Mouse (Mus musculus): ENCODE results near the gene Cog7. TPM values are rescaled to one million over a fixed set of nuclear protein-coding genes. Genes with fewer than 3 reads are reported as not detected.

The Cog7 gene
- polyA plus RNA-seq, 1 experiment from 2014 or later = 21.6 TPM

GRCm38 (mm10) chr7:121941640-121942039 is 39.9 kb downstream of the Cog7 start:
- H3K4me2 ChIP-seq (replicated peaks; ENCODE audit: low read depth, low read length) = no peak overlapping the region
- ATAC-seq (ENCODE audit: low FRiP score) (no peak), DNase-seq (ENCODE audit: low spot score) (no peak)
- no peak overlapping the region for H3K27ac ChIP-seq (ENCODE audit: low read depth, low read length)
- H3K27me3 ChIP-seq (ENCODE audit: control insufficient read depth, insufficient read depth, low read length) = no peaks in the 10 kb centered on the region
- no peak overlapping the region for H3K4me3 ChIP-seq (ENCODE audit: low read depth, low read length)
- H3K4me1 ChIP-seq (replicated peaks; ENCODE audit: control insufficient read depth, insufficient read depth, low read length) = no peaks in the 10 kb centered on the region
- peaks cover 4% of the 10 kb centered on the region; the same call in 1 of the 2 replicates for H3K36me3 ChIP-seq (ENCODE audit: control insufficient read depth, insufficient read depth, low read length)
- H3K9me3 ChIP-seq (ENCODE audit: control insufficient read depth, low read length) = no peaks in the 10 kb centered on the region
- 92% methylated on average over 3 of the region's 3 CpGs for WGBS
- no peak overlapping the region for H3K9ac ChIP-seq (ENCODE audit: low read depth, low read length)

GRCm38 (mm10) chr7:121941016-121941415 is 40.5 kb downstream of the Cog7 start:
- no peaks in the 10 kb centered on the region for H3K9me3 ChIP-seq (ENCODE audit: control insufficient read depth, low read length)
- no peak for ATAC-seq (ENCODE audit: low FRiP score)
- peaks cover 4% of the 10 kb centered on the region; the same call in 1 of the 2 replicates for H3K36me3 ChIP-seq (ENCODE audit: control insufficient read depth, insufficient read depth, low read length)
- H3K4me2 ChIP-seq (replicated peaks; ENCODE audit: low read depth, low read length) = no peak overlapping the region
- no peaks in the 10 kb centered on the region for H3K4me1 ChIP-seq (replicated peaks; ENCODE audit: control insufficient read depth, insufficient read depth, low read length)
- no peak overlapping the region for H3K4me3 ChIP-seq (ENCODE audit: low read depth, low read length)
- H3K27me3 ChIP-seq (ENCODE audit: control insufficient read depth, insufficient read depth, low read length) = no peaks in the 10 kb centered on the region
- no peak overlapping the region for H3K9ac ChIP-seq (ENCODE audit: low read depth, low read length)
- no peak for DNase-seq (ENCODE audit: low spot score)
- H3K27ac ChIP-seq (ENCODE audit: low read depth, low read length) = no peak overlapping the region
- 86% methylated on average over 3 of the region's 3 CpGs for WGBS

- H3K9ac ChIP-seq (ENCODE audit: low read depth, low read length) = no peak overlapping the region
- peak; percentile 47 for DNase-seq (ENCODE audit: low spot score)
- H3K27me3 ChIP-seq (ENCODE audit: control insufficient read depth, insufficient read depth, low read length) = no peaks in the 10 kb centered on the region
- no peaks in the 10 kb centered on the region for H3K9me3 ChIP-seq (ENCODE audit: control insufficient read depth, low read length)
- peak overlapping the region; percentile 42; the same call in 1 of the 2 replicates for H3K27ac ChIP-seq (ENCODE audit: low read depth, low read length)
- WGBS = 44% methylated on average over 4 of the region's 4 CpGs
- no peak overlapping the region for H3K4me2 ChIP-seq (replicated peaks; ENCODE audit: low read depth, low read length)
- peak; percentile 81; the same call in 1 of the 2 replicates for ATAC-seq (ENCODE audit: low FRiP score)
- H3K4me1 ChIP-seq (replicated peaks; ENCODE audit: control insufficient read depth, insufficient read depth, low read length) = no peaks in the 10 kb centered on the region
- H3K36me3 ChIP-seq (ENCODE audit: control insufficient read depth, insufficient read depth, low read length) = peaks cover 4% of the 10 kb centered on the region; the same call in 1 of the 2 replicates
- H3K4me3 ChIP-seq (ENCODE audit: low read depth, low read length) = no peak overlapping the region
Observed at GRCm38 (mm10) chr7:121939729-121940128, 41.8 kb downstream of the Cog7 start.

GRCm38 (mm10) chr7:121939244-121939643 is 42.3 kb downstream of the Cog7 start:
- H3K27ac ChIP-seq (ENCODE audit: low read depth, low read length) = no peak overlapping the region
- no peak overlapping the region for H3K4me3 ChIP-seq (ENCODE audit: low read depth, low read length)
- no peaks in the 10 kb centered on the region for H3K9me3 ChIP-seq (ENCODE audit: control insufficient read depth, low read length)
- H3K9ac ChIP-seq (ENCODE audit: low read depth, low read length) = no peak overlapping the region
- 61% methylated on average over 6 of the region's 6 CpGs for WGBS
- ATAC-seq (ENCODE audit: low FRiP score) = no peak
- no peak overlapping the region for H3K4me2 ChIP-seq (replicated peaks; ENCODE audit: low read depth, low read length)
- H3K36me3 ChIP-seq (ENCODE audit: control insufficient read depth, insufficient read depth, low read length) = peaks cover 4% of the 10 kb centered on the region; the same call in 1 of the 2 replicates
- DNase-seq (ENCODE audit: low spot score) = no peak
- H3K27me3 ChIP-seq (ENCODE audit: control insufficient read depth, insufficient read depth, low read length) = no peaks in the 10 kb centered on the region
- H3K4me1 ChIP-seq (replicated peaks; ENCODE audit: control insufficient read depth, insufficient read depth, low read length) = no peaks in the 10 kb centered on the region

GRCm38 (mm10) chr7:121938124-121938891 is 43.2 kb downstream of the Cog7 start:
- H3K4me3 ChIP-seq (ENCODE audit: low read depth, low read length) = no peak overlapping the region
- H3K9ac ChIP-seq (ENCODE audit: low read depth, low read length) = no peak overlapping the region
- no peak for ATAC-seq (ENCODE audit: low FRiP score)
- WGBS = 76% methylated on average over 8 of the region's 8 CpGs
- H3K4me2 ChIP-seq (replicated peaks; ENCODE audit: low read depth, low read length) = no peak overlapping the region
- no peak for DNase-seq (ENCODE audit: low spot score)
- peaks cover 4% of the 10 kb centered on the region; the same call in 1 of the 2 replicates for H3K36me3 ChIP-seq (ENCODE audit: control insufficient read depth, insufficient read depth, low read length)
- H3K9me3 ChIP-seq (ENCODE audit: control insufficient read depth, low read length) = no peaks in the 10 kb centered on the region
- no peaks in the 10 kb centered on the region for H3K27me3 ChIP-seq (ENCODE audit: control insufficient read depth, insufficient read depth, low read length)
- H3K27ac ChIP-seq (ENCODE audit: low read depth, low read length) = no peak overlapping the region
- H3K4me1 ChIP-seq (replicated peaks; ENCODE audit: control insufficient read depth, insufficient read depth, low read length) = no peaks in the 10 kb centered on the region

GRCm38 (mm10) chr7:121936861-121937630 is 44.5 kb downstream of the Cog7 start:
- Histone ChIP-seq H3K27me3 (ENCODE audit: control insufficient read depth, insufficient read depth, low read length) (no peaks in the 10 kb centered on the region), H3K4me2 (replicated peaks; ENCODE audit: low read depth, low read length) (no peak overlapping the region), H3K4me3 (ENCODE audit: low read depth, low read length) (no peak overlapping the region), H3K36me3 (ENCODE audit: control insufficient read depth, insufficient read depth, low read length) (no peaks in the 10 kb centered on the region), H3K9me3 (ENCODE audit: control insufficient read depth, low read length) (no peaks in the 10 kb centered on the region), H3K27ac (ENCODE audit: low read depth, low read length) (no peak overlapping the region), H3K9ac (ENCODE audit: low read depth, low read length) (no peak overlapping the region), H3K4me1 (replicated peaks; ENCODE audit: control insufficient read depth, insufficient read depth, low read length) (no peaks in the 10 kb centered on the region)
- WGBS = 75% methylated on average over 14 of the region's 14 CpGs
- DNase-seq (ENCODE audit: low spot score) (no peak), ATAC-seq (ENCODE audit: low FRiP score) (no peak)

- no peak overlapping the region for H3K4me3 ChIP-seq (ENCODE audit: low read depth, low read length)
- no peaks in the 10 kb centered on the region for H3K36me3 ChIP-seq (ENCODE audit: control insufficient read depth, insufficient read depth, low read length)
- 80% methylated on average over 12 of the region's 12 CpGs for WGBS
- no peaks in the 10 kb centered on the region for H3K4me1 ChIP-seq (replicated peaks; ENCODE audit: control insufficient read depth, insufficient read depth, low read length)
- DNase-seq (ENCODE audit: low spot score) (no peak), ATAC-seq (ENCODE audit: low FRiP score) (no peak)
- H3K9me3 ChIP-seq (ENCODE audit: control insufficient read depth, low read length) = no peaks in the 10 kb centered on the region
- H3K9ac ChIP-seq (ENCODE audit: low read depth, low read length) = no peak overlapping the region
- no peak overlapping the region for H3K4me2 ChIP-seq (replicated peaks; ENCODE audit: low read depth, low read length)
- H3K27me3 ChIP-seq (ENCODE audit: control insufficient read depth, insufficient read depth, low read length) = no peaks in the 10 kb centered on the region
- H3K27ac ChIP-seq (ENCODE audit: low read depth, low read length) = no peak overlapping the region
Observed at GRCm38 (mm10) chr7:121935906-121936794, 45.4 kb downstream of the Cog7 start.

GRCm38 (mm10) chr7:121934346-121934745 is 47.2 kb downstream of the Cog7 start:
- Histone ChIP-seq H3K9me3 (ENCODE audit: control insufficient read depth, low read length) (no peaks in the 10 kb centered on the region), H3K36me3 (ENCODE audit: control insufficient read depth, insufficient read depth, low read length) (no peaks in the 10 kb centered on the region), H3K27ac (ENCODE audit: low read depth, low read length) (no peak overlapping the region), H3K27me3 (ENCODE audit: control insufficient read depth, insufficient read depth, low read length) (no peaks in the 10 kb centered on the region), H3K4me1 (replicated peaks; ENCODE audit: control insufficient read depth, insufficient read depth, low read length) (no peaks in the 10 kb centered on the region), H3K9ac (ENCODE audit: low read depth, low read length) (no peak overlapping the region), H3K4me3 (ENCODE audit: low read depth, low read length) (no peak overlapping the region), H3K4me2 (replicated peaks; ENCODE audit: low read depth, low read length) (no peak overlapping the region)
- no peak for ATAC-seq (ENCODE audit: low FRiP score)
- DNase-seq (ENCODE audit: low spot score) = no peak
- WGBS = 81% methylated on average over 2 of the region's 2 CpGs
